Mouse (Mus musculus): ENCODE data around the gene Hist1h3i.
"Not testable (repeated sequence)": the region's sequence is repeated elsewhere in the genome, so short reads cannot be mapped to it uniquely, and the experiment has no call there.

The Hist1h3i gene

DNA sequence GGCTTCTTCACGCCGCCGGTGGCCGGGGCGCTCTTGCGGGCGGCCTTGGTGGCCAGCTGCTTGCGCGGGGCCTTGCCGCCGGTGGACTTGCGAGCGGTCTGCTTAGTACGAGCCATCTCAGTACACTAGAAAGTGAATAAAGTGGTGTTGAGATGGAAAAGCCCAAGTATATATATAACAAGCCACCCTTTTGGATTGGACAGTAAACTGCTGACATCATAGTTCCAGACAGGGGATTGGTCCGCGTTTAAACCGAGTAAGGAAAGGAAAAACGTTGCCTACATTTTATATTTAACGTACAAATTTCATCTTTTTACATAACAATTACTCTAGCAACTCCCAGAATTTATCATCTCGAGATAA is at the start of gene Hist1h3i:
TSS of gene Hist1h3i (minus strand) at position 116 of the 363 bp plus-strand sequence.
- DNase-seq (ENCODE audit: extremely low spot score, low read depth, low spot score) = peak; percentile 96

DNA sequence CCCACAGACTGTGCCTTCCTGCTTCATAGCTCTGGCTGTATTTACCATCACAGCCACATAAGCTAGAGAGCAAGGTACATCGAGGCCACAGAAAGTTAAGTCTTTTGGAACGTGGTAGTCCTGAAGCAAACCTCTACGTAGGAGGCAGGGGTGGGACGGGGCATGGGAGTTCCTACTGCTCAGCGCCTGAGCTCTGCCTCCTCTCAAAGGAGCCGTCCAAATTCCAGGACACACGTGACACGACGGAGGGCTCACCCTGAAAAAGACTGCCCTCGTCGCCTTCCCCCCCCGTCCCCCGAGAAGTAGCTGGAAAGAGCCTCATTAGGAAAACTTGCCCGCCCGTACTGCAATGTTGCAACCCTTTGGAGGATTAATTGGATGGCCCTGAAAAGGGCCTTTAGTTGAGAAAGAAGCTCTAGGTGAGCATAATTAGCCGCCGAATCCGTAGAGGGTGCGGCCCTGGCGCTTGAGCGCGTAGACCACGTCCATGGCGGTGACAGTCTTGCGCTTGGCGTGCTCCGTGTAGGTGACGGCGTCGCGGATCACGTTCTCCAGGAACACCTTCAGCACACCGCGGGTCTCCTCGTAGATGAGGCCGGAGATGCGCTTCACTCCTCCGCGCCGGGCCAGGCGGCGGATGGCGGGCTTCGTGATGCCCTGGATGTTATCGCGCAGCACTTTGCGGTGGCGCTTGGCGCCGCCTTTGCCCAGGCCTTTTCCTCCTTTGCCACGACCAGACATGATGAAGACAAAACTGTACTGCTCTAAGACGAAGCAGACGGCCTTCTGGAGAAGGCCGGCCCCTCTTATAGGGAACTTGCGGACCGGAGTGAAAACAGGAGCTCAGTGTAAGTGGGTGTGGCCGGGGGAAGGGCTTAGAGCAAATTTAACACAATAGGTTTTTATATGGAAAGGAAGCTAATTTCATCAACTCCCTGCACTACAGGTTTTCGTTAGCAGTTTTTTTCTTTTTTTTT is 48.5 kb upstream of the Hist1h3i start, which contains the start of gene Hist1h4n:
TSS of gene Hist1h4n (minus strand) at position 779 of the 977 bp plus-strand sequence.
- DNase-seq (ENCODE audit: extremely low spot score, low read depth, low spot score) = not testable (repeated sequence)

DNA sequence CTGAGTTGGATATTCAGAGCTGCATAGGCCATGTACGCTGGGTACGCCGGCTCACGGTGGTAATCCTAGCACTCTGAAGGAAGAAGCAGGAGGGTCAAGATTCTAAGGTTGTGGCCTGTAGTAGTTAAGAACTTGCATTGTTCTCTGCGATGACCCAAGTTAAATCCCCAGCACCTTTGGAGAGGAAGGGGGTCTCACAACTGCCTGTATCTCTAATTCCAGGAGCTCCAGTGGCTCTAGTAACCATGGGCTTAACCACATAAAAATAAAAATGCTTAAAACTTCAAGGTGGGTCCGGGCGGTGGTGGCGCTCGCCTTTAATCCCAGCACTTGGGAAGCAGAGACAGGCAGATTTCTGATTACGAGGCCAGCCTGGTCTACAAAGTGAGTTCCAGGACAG is 47.2 kb upstream of the Hist1h3i start:
- no peak for DNase-seq (ENCODE audit: extremely low spot score, low read depth, low spot score)

DNA sequence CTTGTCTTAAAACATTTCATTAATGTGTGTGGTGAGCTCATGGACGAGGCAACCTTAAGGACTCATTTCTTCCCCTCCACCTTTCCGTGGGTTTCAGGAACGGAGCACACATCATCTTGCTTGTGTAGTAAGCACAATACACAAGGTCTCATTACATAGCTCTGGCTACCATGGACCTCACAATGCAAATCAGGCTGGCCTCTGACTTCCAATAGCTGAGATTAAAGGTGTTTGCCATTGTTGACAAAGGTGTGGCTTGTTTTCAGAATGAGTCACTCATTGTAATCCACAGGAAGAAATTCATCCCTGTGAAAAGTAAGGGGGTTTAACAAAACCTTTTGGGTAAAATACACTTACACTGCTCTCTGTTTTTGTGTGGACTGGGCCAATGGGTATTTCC is 45.3 kb upstream of the Hist1h3i start:
- DNase-seq (ENCODE audit: extremely low spot score, low read depth, low spot score) = no peak

DNA sequence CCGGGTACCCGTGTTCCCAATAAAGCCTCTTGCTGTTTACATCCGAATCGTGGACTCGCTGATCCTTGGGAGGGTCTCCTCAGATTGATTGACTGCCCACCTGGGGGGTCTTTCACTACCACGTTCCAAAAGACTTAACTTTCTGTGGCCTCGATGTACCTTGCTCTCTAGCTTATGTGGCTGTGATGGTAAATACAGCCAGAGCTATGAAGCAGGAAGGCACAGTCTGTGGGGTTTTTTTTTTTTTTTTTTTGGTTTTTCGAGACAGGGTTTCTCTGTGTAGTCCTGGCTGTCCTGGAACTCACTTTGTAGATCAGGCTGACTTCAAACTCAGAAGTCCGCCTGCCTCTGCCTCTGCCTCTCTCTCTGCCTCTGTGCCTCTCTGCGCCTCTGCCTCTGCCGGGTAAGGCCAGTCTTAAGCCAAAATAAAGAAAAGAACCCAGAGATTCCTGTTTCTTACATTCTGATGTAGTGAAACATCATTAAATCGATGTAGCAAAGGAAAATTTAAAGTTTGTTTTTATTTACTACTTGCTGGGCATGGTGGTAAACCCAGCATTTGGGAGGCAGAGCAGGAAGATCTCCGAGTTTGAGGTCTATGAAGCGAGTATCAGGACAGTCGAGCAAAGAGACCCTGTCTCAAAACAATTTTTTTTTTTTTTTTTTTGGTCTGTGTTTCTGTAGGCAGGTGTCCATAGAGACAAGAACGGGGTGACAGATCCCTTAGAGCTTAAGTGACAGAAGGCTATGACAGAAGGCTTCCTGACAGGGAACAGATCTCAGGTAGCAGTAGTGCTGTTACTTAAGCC is 37.1 kb upstream of the Hist1h3i start:
- not testable (repeated sequence) for DNase-seq (ENCODE audit: extremely low spot score, low read depth, low spot score)

DNA sequence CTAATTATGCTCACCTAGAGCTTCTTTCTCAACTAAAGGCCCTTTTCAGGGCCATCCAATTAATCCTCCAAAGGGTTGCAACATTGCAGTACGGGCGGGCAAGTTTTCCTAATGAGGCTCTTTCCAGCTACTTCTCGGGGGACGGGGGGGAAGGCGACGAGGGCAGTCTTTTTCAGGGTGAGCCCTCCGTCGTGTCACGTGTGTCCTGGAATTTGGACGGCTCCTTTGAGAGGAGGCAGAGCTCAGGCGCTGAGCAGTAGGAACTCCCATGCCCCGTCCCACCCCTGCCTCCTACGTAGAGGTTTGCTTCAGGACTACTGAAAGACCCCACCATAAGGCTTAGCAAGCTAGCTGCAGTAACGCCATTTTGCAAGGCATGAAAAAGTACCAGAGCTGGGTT is 28.9 kb upstream of the Hist1h3i start:
- not testable (repeated sequence) for DNase-seq (ENCODE audit: extremely low spot score, low read depth, low spot score)

DNA sequence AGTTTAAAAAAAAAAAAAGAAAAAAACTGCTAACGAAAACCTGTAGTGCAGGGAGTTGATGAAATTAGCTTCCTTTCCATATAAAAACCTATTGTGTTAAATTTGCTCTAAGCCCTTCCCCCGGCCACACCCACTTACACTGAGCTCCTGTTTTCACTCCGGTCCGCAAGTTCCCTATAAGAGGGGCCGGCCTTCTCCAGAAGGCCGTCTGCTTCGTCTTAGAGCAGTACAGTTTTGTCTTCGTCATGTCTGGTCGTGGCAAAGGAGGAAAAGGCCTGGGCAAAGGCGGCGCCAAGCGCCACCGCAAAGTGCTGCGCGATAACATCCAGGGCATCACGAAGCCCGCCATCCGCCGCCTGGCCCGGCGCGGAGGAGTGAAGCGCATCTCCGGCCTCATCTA is 28.4 kb upstream of the Hist1h3i start, which contains the start of gene Hist1h4m:
TSS of gene Hist1h4m (plus strand) at position 208 of the 400 bp plus-strand sequence.
- DNase-seq (ENCODE audit: extremely low spot score, low read depth, low spot score) = not testable (repeated sequence)

DNA sequence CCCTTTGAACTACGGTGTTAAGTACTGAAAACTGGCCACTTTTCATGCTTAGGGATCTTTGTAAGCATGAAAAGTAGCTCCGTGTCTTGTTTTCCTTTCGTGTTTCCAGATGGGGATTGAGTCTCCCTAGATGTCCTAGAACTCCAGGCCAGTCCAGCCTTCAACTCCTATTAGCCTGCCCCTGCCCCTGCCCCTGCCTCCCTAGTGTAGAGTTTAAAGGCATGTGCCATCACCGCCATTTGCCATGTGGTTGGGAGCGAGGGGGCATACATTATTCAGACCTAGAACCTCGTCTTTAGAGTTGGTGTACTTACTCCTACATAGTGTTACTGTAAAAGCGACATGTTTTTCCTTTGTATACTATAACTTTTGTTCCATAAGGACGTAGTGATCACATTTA is 27.9 kb upstream of the Hist1h3i start:
- not testable (repeated sequence) for DNase-seq (ENCODE audit: extremely low spot score, low read depth, low spot score)

DNA sequence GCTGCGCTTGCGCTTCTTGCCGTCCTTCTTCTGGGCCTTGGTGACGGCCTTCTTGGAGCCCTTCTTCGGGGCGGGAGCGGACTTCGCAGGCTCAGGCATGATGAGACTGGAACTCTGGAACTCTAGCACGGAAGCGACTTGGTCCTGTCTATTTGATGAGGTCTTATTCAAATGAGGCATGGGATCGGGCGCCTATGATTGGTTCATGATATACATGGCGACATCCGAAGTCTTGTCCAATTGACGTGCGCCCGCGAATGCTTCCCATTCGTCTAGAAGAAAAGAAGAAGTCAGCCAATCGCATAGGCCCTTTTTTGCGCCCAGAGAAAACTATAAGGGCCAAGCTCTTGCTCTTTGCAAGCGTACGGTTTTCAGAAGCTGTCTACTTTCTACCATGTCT is 26.9 kb upstream of the Hist1h3i start, which contains the start of the genes Hist1h2bq and Hist1h2ao:
TSS of gene Hist1h2bq (minus strand) at position 125 of the 400 bp plus-strand sequence.
TSS of gene Hist1h2ao (plus strand) at position 393 of the 400 bp plus-strand sequence.
- DNase-seq (ENCODE audit: extremely low spot score, low read depth, low spot score) = not testable (repeated sequence)

DNA sequence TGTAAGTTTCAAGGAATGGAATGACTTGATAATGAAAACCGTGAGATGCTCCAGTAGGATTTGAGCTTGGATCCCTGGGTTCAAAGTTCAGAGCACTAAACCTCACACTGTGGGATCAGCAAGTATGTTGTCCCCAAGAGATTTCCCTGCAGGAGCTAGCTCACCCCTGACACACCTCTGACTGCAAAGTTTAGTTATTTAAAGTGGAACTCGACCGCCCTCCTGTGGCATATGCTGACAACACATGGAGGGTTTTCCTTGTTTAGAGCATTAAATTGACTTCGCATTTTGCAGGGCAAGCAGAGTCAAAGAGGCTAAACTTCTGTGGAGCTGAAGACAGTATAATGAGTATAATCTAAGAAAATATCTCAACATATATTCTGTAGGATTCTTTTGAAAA is 19.9 kb upstream of the Hist1h3i start:
- DNase-seq (ENCODE audit: extremely low spot score, low read depth, low spot score) = not testable (repeated sequence)

DNA sequence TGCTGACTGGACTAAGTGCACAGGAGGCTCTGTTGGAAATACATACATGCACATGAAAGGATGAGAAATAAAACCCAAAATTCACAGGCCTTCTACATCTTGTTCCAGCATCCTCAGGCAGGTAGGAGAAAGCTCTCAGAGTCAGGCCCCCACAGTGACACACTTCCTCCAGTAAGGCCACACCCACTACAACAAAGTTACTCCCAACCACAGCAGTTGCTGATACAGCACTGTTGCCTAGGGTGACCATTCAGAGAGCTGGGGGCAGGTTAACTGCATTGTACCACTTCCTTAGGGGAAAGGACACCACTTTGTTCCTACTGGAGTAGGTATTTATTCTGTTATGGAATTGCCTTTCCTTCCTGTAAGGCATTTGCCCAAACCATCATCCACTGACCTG is 14.0 kb upstream of the Hist1h3i start:
- DNase-seq (ENCODE audit: extremely low spot score, low read depth, low spot score) = not testable (repeated sequence)

DNA sequence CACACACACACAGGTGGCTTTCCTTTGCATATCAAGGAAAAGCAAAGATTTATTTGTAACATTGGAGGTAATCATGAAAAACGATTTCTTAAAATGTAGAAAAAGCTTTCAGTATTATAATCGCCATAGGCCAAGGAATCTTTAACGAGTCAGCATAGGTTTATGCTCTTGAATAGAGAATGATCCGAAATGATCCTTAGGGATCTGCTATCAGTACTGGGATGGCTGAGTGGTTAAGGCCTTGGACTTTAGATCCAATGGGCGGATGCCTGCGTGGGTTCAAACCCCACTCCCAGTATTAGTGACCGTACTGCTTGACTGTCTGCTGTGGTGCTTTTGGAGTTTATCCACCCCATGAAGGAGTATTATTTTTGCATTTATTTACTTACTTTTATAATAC is 12.4 kb upstream of the Hist1h3i start:
- no peak for DNase-seq (ENCODE audit: extremely low spot score, low read depth, low spot score)

DNA sequence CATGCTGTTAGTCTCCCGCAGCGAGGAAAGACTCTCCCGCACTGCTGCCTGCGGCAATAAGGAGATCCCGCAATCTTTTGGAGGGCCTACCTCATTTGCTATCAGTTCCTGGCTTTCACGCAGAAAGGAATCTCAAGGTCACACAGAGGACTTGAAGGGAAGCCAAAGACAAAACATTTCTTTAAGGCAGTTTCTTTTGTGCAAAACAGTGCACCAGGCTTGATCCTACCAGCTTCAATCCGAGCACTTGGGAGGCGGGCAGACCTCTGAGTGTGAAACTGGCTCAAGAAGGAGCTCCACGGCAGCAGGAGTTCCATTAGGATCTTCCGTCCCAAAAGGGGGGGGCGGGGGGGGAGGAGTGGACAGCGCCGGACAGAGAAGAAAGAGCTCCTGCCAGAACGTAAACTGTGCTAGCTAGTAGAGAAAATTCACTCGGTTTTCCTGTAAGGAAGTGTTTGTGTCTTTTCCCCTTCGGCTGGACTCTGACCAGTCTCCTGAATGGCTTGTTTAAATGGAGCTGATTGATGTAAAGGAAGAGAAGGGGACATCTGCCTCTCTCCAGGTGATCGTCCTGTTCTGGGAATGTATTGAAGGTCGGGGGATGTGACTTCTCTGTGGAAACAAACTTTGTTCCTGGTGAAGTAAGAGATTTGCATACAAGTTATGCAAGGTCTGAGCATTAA is 7.6 kb upstream of the Hist1h3i start:
- no peak for DNase-seq (ENCODE audit: extremely low spot score, low read depth, low spot score)

DNA sequence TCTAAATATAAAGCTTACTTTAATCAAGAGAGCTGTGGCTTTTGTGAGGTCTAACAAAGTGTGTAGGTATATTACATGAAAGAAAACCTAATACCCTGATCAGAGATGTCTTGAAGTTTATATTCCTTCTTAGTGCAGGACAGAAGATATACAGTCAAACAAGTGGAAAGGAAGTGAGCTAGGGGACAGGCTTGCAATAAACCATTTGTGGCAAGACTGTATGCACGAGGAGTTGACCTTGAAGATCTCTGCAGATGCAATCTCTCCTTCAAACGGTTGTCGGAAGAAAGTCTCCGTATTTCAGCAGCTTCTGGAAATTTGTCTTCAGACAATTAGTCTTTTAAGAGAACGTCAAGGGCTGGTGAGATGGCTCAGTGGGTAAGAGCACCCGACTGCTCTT is 6.8 kb upstream of the Hist1h3i start:
- no peak for DNase-seq (ENCODE audit: extremely low spot score, low read depth, low spot score)

DNA sequence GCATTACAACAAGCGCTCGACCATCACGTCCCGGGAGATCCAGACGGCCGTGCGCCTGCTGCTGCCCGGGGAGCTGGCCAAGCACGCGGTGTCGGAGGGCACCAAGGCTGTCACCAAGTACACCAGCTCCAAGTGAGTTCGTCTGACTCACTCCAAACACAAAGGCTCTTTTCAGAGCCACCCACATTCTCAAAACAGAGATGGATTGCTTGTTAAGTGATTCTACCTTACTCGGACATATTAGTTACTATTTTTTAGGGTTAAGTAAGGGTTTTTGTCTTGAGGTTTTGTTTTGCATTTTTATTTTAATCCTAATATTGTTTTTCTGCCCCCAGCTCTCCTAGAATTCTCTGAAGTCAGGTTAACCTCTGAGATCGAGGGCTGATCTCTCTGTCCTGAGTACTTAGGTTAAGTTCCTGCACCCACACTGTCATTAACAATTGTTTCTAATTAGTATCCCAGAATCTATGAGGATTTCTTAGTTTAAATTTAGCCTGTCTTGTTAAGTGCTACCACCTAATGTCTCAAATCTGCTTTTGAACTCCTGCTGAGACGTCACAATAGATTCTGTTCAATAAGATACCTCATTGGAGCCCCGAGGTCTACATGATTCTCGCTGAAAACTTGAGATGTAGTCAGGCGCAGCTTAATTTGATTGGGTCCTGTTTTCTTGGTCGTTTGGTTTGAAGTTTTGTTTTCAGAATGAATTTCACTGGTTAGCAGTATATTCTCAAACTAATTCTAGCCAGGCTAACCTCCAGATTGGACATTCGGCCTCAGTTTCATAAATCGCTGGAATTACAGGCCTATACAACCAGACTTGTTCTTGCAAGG is 4.8 kb upstream of the Hist1h3i start:
- DNase-seq (ENCODE audit: extremely low spot score, low read depth, low spot score) = no peak

DNA sequence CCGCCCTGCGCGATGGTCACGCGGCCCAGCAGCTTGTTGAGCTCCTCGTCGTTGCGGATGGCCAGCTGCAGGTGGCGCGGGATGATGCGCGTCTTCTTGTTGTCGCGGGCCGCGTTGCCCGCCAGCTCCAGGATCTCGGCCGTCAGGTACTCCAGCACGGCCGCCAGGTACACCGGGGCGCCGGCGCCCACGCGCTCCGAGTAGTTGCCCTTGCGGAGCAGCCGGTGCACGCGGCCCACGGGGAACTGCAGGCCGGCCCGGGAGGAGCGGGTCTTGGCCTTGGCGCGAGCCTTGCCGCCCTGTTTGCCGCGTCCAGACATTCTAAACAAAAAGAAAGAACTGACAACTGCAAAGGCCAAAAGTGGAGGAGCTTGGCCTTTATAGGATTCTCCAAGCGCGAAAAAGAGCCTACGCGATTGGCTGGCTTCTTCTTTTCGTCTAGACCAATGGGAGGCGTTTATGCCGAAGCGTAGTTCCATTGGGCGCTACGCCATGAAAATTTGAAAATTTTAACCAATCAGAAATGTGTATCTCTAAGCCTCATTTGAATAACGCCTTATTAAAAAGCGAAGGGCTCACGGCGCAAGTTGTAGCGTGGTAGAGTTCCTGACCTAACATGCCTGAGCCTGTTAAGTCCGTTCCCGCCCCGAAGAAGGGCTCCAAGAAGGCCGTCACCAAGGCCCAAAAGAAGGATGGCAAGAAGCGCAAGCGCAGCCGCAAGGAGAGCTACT is 3.9 kb upstream of the Hist1h3i start, which contains the start of the genes Hist1h2an and Hist1h2bp:
TSS of gene Hist1h2an (minus strand) at position 320 of the 731 bp plus-strand sequence.
TSS of gene Hist1h2bp (plus strand) at position 563 of the 731 bp plus-strand sequence.
- peak; percentile 98 for DNase-seq (ENCODE audit: extremely low spot score, low read depth, low spot score)

DNA sequence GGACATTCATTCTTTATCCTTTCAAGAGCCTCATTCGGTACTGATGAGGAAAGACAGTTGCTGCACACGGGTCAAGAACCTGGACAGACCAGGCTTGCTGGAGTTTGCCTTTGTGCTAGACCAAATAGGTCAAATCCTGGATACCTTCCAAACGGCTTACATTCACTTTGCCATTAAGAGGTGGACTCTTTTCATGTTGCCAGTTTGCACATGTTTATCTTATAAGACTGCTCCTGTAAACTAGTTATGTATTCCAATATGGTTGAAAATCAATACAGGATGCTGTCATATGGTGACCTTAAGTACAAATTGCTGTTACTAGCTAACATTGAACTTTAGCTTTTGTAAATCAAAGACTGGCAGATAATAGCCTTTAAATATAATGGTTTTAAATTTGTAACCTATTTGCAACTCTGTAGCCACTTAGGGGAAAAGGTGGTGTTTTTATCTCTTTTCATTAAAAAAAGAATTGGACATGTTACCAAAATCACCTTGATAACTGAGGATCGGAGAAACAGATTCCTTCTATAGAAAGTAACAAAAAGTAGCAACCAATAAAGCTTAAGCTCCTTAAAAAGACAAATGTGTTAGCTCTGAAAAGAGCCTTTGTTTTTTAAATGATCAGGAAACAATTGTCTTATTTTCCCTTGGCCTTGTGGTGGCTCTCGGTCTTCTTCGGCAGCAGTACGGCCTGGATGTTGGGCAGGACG is 3.2 kb upstream of the Hist1h3i start:
- DNase-seq (ENCODE audit: extremely low spot score, low read depth, low spot score) = peak; percentile 82

DNA sequence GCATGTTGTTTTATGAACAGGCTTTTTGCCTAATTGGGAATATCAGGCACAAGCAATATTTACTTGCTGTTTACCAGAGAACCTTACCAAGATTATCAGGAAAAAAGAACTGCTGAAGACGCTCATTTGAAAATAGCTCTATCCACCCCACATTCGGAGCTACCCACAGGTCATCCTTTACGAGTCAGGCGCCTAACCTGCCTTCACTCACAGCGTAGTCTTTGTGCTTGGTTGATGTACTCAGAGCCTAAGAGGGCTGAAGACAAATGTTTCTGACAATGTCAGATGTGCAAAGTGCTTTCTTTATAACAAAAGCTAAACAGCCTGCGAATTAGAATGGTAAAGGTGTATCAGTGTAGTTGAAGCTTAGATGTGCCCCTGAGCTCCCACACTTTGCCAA is 1.1 kb upstream of the Hist1h3i start:
- no peak for DNase-seq (ENCODE audit: extremely low spot score, low read depth, low spot score)
